Mouse (Mus musculus) stomach, postnatal 0 days (tissue): ENCODE measurements at regions not wholly inside any gene's neighbourhood (a gene's known extent, or its start where the extent isn't known, plus 50 kb on each side); places are given as distances from the start of the nearest gene placed in this dataset.

Source experiments
- CTCF ChIP-seq: IDR thresholded peaks from 2 replicates; pipeline ENCODE4 v1.5.1; 2016; ENCODE audit warnings: antibody characterized with exemption, low read depth, mild to moderate bottlenecking, moderate library complexity
- EP300 ChIP-seq: optimal IDR thresholded peaks from 2 replicates; pipeline ENCODE3; 2016; ENCODE audit warnings: antibody characterized with exemption

GRCm38 (mm10) chr3:119996258-119996988 is 212.2 kb upstream of the Ptbp2 start:
- TF ChIP-seq CTCF (peak; percentile 43; the same call in 1 of the 2 replicates), EP300 (no peak)
